Mouse (Mus musculus): Measurements from ENCODE around the gene Fkbp6.

DNA sequence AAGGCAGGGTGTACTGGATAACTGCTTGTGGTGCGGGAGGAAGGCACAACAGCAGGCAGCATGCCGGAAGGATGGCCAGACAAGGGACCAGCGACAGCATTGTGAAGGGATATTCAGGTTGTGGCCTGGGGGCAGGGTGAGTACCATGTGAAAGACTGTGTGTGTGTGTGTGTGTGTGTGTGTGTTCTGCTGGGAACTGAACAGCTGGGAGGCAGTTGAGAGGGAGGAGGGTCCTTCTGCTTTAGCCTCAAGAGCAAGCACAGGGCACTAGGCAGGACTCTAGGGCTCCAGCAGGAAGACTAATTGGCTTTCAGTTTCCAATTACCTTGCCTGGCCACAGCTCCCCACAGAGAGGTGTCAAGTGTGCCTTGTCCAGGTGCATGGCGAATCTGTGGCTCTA, 58.7 kb downstream of the Fkbp6 start:
- TF ChIP-seq CTCF (IDR thresholded peaks at IDR 0.05; ENCODE audit: low read depth, low read length) (no peak), GATA1 (IDR thresholded peaks at IDR 0.05; ENCODE audit: borderline replicate concordance, low read length) (no peak), GATA2 (IDR thresholded peaks at IDR 0.05; ENCODE audit: borderline replicate concordance, low read depth, low read length) (no peak), TAL1 (conservative IDR thresholded peaks at IDR 0.05; ENCODE audit: low read depth, low read length) (no peak), POLR2AphosphoS5 (IDR thresholded peaks at IDR 0.05; ENCODE audit: insufficient replicate concordance, low read depth, low read length) (no peak)
